In the genomic region with DNA sequence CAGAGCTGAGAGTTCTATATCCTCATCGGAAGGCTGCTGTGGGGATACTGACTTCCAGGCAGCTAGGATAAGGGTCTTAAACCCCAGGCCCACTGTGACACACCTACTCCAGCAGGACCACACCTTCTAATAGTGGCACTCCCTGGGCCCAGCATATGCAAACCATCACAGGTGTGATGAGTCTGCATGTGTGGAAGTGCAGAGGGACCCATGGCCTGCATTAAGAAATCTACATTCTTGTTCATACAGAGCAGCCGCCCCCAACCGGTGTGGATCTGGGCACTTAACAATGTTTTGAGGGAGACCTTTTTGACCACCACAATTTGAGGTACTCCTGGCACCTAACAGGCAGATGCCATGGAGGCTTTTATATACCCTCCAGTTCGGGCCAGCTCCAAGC, we compare ENCODE assay signal across 29 mouse cellular contexts.
"Had no signal": no experiment of that assay in that cellular context is flagged by ENCODE, and none has a peak within 500 bp of the region (broad histone marks: within the 10 kb centered on the region; RNA-seq: fewer than 3 reads in every experiment).

No protein-coding gene starts in this region.

- H3K27ac ChIP-seq: heart, embryonic 13.5 days; heart, embryonic 15.5 days; hindbrain, embryonic 10.5 days; hindbrain, embryonic 12.5 days; hindbrain, embryonic 13.5 days; hindbrain, embryonic 14.5 days; hindbrain, embryonic 15.5 days; hindbrain, postnatal 0 days; intestine, embryonic 15.5 days; kidney, embryonic 15.5 days; kidney, postnatal 0 days; layer of hippocampus, adult 2 months; left cerebral cortex, adult 2 months had no signal

- H3K4me1 ChIP-seq: hindbrain, embryonic 10.5 days; hindbrain, embryonic 12.5 days; hindbrain, embryonic 13.5 days; hindbrain, embryonic 15.5 days; intestine, embryonic 15.5 days; kidney, embryonic 15.5 days had no signal

- H3K9me3 ChIP-seq: heart, embryonic 13.5 days; heart, embryonic 15.5 days; hindbrain, embryonic 10.5 days; hindbrain, embryonic 12.5 days; hindbrain, embryonic 13.5 days; hindbrain, embryonic 15.5 days; intestine, embryonic 15.5 days; kidney, embryonic 15.5 days had no signal

- H3K36me3 ChIP-seq: heart, embryonic 15.5 days; hindbrain, embryonic 10.5 days; hindbrain, embryonic 12.5 days; hindbrain, embryonic 13.5 days; hindbrain, embryonic 15.5 days; kidney, embryonic 15.5 days had no signal

- H3K27me3 ChIP-seq: heart, embryonic 12.5 days; heart, embryonic 13.5 days; heart, embryonic 15.5 days; hindbrain, embryonic 12.5 days; hindbrain, embryonic 13.5 days; hindbrain, embryonic 15.5 days; intestine, embryonic 15.5 days; kidney, embryonic 15.5 days had no signal

- H3K4me3 ChIP-seq: heart, embryonic 12.5 days; heart, embryonic 13.5 days; heart, embryonic 15.5 days; hindbrain, embryonic 10.5 days; hindbrain, embryonic 12.5 days; hindbrain, embryonic 13.5 days; hindbrain, embryonic 15.5 days; intestine, embryonic 15.5 days; kidney, embryonic 15.5 days; layer of hippocampus, adult 2 months; left cerebral cortex, adult 2 months had no signal

- DNase-seq: heart, postnatal 10 days; heart, postnatal 14 days; heart, postnatal 4 days; kidney, adult 11 months; kidney, adult 18-20 months; kidney, adult 2 months; kidney, adult 8-10 months; kidney, adult 9 months; kidney, postnatal 10 days; kidney, postnatal 14 days; kidney, postnatal 25 days; kidney, postnatal 36 days; kidney, postnatal 4 days; layer of hippocampus, adult 9-11 months; layer of hippocampus, postnatal 36 days had no signal
